Mouse (Mus musculus): ENCODE data around the gene Fnip2.

The Fnip2 gene

GRCm38 (mm10) chr3:79415929-79416328 is 151.7 kb downstream of the Fnip2 start:
- DNase-seq (ENCODE audit: low spot score): no peak

DNA sequence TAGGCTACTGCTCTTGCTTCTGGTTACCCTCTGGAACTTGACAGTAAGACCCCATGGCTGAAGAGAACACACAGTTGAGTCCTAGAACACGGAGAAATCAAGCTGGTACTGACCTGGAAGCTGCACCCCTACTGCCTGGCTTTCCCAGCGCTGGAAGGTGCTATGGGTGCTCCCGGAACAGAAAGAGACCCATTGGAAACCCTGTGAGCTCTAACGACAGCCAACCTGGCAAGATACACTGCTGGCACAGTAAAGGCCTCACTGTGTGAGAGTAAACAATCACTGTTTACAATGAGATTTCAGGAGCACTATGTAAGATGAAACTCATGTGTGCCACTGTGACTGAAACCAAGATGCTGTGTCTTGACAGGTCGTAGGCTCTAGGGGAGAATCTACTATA is 152.5 kb downstream of the Fnip2 start:
- DNase-seq (ENCODE audit: low spot score): no peak

DNA sequence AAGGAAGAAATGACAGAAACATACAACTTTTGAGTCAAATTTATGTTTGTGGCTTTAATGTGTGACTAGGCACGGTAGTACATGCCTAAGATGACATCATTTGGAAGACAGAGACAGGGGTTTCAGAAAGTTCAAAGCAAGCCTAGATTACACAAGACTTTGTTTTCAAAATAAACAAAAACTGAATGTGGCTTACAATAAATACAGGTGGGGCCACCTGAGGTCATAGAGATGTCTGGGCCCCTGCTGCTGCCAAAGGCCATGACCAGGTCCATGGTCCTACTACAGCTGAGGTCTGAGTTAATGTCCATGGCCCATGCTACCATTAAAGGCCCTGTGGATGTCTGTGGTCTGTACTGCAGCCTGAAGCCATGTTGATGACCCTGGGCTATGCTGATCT is 154.1 kb downstream of the Fnip2 start:
- DNase-seq (ENCODE audit: low spot score): no peak

- DNase-seq (ENCODE audit: low spot score): peak; percentile 27
Observed at GRCm38 (mm10) chr3:79411666-79412065, 155.9 kb downstream of the Fnip2 start.

GRCm38 (mm10) chr3:79410629-79410995 is 157.0 kb downstream of the Fnip2 start:
- peak; percentile 72 for DNase-seq (ENCODE audit: low spot score)

DNA sequence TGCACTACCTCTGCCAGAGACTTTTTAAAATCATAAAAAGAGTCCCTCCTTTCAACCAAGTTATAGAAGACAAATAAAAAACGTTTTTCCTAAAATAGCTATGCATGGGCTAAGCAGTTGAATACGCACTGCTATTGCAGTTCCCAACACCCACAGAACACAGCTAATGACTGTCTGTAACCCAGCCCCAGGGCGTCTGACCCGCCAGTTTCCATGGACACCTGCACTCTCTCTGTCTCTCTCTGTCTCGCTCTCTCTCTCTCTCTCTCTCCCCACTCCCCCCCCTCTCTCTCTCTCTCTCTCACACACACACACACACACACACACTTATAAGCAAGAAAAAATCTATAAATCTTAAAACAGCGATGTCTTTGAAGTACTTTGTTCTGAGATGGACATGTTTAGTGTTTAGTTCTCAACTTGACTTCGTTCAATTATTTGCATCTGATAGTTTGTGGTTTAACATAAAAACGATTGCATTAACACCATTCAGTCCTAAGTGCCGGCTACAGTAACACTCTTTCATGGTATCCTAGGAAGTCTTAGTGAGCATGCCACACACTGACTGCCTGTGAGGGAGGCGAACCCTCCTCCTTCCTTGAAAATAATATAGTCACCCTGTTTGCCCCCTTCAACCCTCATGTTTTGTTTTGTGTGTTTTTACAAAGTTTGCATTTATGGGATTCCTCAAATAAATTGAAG is 157.5 kb downstream of the Fnip2 start:
- peak; percentile 71 for DNase-seq (ENCODE audit: low spot score)

- peak; percentile 78 for DNase-seq (ENCODE audit: low spot score)
Observed at GRCm38 (mm10) chr3:79408546-79408945, 159.1 kb downstream of the Fnip2 start.

Measured in embryo, embryonic 10.5 days (tissue).